In the genomic region with DNA sequence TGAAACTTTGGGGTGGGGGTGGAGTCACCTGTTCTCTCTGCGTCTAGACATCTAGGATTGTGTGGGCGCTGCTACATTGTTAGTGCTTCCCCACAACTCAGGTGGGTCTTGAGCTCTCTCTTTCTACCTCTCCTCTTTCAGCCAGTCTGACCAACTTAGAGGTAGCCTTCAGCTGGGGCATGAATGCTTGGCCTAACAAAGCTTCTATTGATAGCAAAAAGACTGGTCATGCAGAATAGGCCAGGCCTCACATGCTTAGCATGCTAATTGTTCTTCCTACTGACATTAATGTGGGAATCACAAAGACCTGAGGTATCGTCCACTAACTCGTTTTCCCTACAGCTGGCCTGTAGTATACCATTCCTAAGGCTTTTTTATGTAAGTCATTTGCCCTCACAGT, we compare ENCODE assay signal across 19 mouse cellular contexts. TPM values are rescaled to one million over a fixed set of nuclear protein-coding genes. Genes with fewer than 3 reads are reported as not detected.
DNase-seq lines count a peak whose midpoint lies in the region; ATAC-seq and TF ChIP-seq lines count a peak whose summit lies in the region.
"Had no signal": no experiment of that assay in that cellular context is flagged by ENCODE, and none has a peak within 500 bp of the region (broad histone marks: within the 10 kb centered on the region; RNA-seq: fewer than 3 reads in every experiment).

No protein-coding gene starts in this region.

- no peak for DNase-seq in neural tube, embryonic 11.5 days (ENCODE audit: low spot score)
- no peak for DNase-seq in neural tube, embryonic 10.5 days (ENCODE audit: extremely low spot score, low spot score)
- DNase-seq in midbrain, postnatal 0 days (ENCODE audit: low spot score) = peak; percentile 22
- no peak for DNase-seq in urinary bladder, postnatal 36 days (ENCODE audit: low spot score in 2 of 2)
- DNase-seq in urinary bladder, postnatal 14 days (ENCODE audit: low spot score) = no peak
- DNase-seq: adrenal gland, postnatal 10 days; cerebellum, postnatal 14 days; gastrocnemius, adult 2 months; kidney, postnatal 10 days; layer of hippocampus, adult 9-11 months; lung, adult 18-20 months; lung, postnatal 4 days; right cerebral cortex, postnatal 4 days had no signal

- H3K9me3 ChIP-seq in neural tube, embryonic 11.5 days (ENCODE audit: control insufficient read depth, low read length) = no peaks in the 10 kb centered on the region
- no peaks in the 10 kb centered on the region for H3K9me3 ChIP-seq in forebrain, embryonic 12.5 days
- no peaks in the 10 kb centered on the region for H3K9me3 ChIP-seq in hindbrain, embryonic 13.5 days
- no peaks in the 10 kb centered on the region for H3K9me3 ChIP-seq in midbrain, postnatal 0 days (ENCODE audit: low read length)
- H3K9me3 ChIP-seq: limb, embryonic 15.5 days had no signal

- no peak overlapping the region for H3K27ac ChIP-seq in neural tube, embryonic 11.5 days (ENCODE audit: low read depth, low read length)
- peak overlapping the region; percentile 21 for H3K27ac ChIP-seq in forebrain, embryonic 12.5 days
- H3K27ac ChIP-seq in hindbrain, embryonic 13.5 days = 0 out of 2 replicates have a peak overlapping the region, but pooled peaks have one; percentile 25
- no peak overlapping the region for H3K27ac ChIP-seq in midbrain, postnatal 0 days (ENCODE audit: low read depth, low read length)
- H3K27ac ChIP-seq: gastrocnemius, adult 2 months; limb, embryonic 15.5 days had no signal

- no peak overlapping the region for H3K4me3 ChIP-seq in neural tube, embryonic 11.5 days (ENCODE audit: low read depth, low read length)
- no peak overlapping the region for H3K4me3 ChIP-seq in forebrain, embryonic 12.5 days (replicated peaks)
- no peak overlapping the region for H3K4me3 ChIP-seq in hindbrain, embryonic 13.5 days
- no peak overlapping the region for H3K4me3 ChIP-seq in midbrain, postnatal 0 days (ENCODE audit: low read depth, low read length)
- H3K4me3 ChIP-seq: gastrocnemius, adult 2 months; limb, embryonic 15.5 days had no signal

- H3K27me3 ChIP-seq in neural tube, embryonic 11.5 days (ENCODE audit: control insufficient read depth, insufficient read depth, low read length) = no peaks in the 10 kb centered on the region
- no peaks in the 10 kb centered on the region for H3K27me3 ChIP-seq in forebrain, embryonic 12.5 days
- no peaks in the 10 kb centered on the region for H3K27me3 ChIP-seq in hindbrain, embryonic 13.5 days
- H3K27me3 ChIP-seq in midbrain, postnatal 0 days (ENCODE audit: insufficient read depth, low read length) = no peaks in the 10 kb centered on the region
- H3K27me3 ChIP-seq: limb, embryonic 15.5 days had no signal

- no peak for TF ChIP-seq CTCF in midbrain, postnatal 0 days (IDR thresholded peaks at IDR 0.05)

- WGBS in neural tube, embryonic 11.5 days = 68% methylated on average over 4 of the region's 4 CpGs
- WGBS in forebrain, embryonic 12.5 days = 49% methylated on average over 4 of the region's 4 CpGs
- WGBS in hindbrain, embryonic 13.5 days = 57% methylated on average over 4 of the region's 4 CpGs
- 55% methylated on average over 4 of the region's 4 CpGs for WGBS in midbrain, postnatal 0 days

- ATAC-seq in neural tube, embryonic 11.5 days (ENCODE audit: insufficient read depth, low FRiP score, low TSS enrichment) = peak; percentile 81
- peak; percentile 43 for ATAC-seq in forebrain, embryonic 12.5 days (ENCODE audit: low FRiP score)
- peak; percentile 47; the same call in 1 of the 2 replicates for ATAC-seq in hindbrain, embryonic 13.5 days (ENCODE audit: low FRiP score)
- peak; percentile 13; the same call in 1 of the 2 replicates for ATAC-seq in midbrain, postnatal 0 days (ENCODE audit: low FRiP score)
- no peak for ATAC-seq in granulocyte monocyte progenitor cell, adult 5-6 weeks (replicated peaks; ENCODE audit: poor library complexity, severe bottlenecking)
- ATAC-seq: intestine, postnatal 0 days had no signal

- no peak overlapping the region for H3K9ac ChIP-seq in neural tube, embryonic 11.5 days (ENCODE audit: low read length)
- no peak overlapping the region for H3K9ac ChIP-seq in forebrain, embryonic 12.5 days
- no peak overlapping the region for H3K9ac ChIP-seq in hindbrain, embryonic 13.5 days
- no peak overlapping the region for H3K9ac ChIP-seq in midbrain, postnatal 0 days (replicated peaks; ENCODE audit: low read length, poor library complexity, severe bottlenecking)
- H3K9ac ChIP-seq: limb, embryonic 15.5 days had no signal

- no peaks in the 10 kb centered on the region for H3K4me1 ChIP-seq in neural tube, embryonic 11.5 days (ENCODE audit: control insufficient read depth, insufficient read depth, low read length)
- peaks cover 17% of the 10 kb centered on the region for H3K4me1 ChIP-seq in forebrain, embryonic 12.5 days
- H3K4me1 ChIP-seq in hindbrain, embryonic 13.5 days (replicated peaks) = 0 out of 2 replicates have a peak, but pooled peaks cover 4% of the 10 kb centered on the region
- no peaks in the 10 kb centered on the region for H3K4me1 ChIP-seq in midbrain, postnatal 0 days (ENCODE audit: insufficient read depth, low read length)
- H3K4me1 ChIP-seq: limb, embryonic 15.5 days had no signal

- no peak overlapping the region for H3K4me2 ChIP-seq in neural tube, embryonic 11.5 days (ENCODE audit: low read depth)
- no peak overlapping the region for H3K4me2 ChIP-seq in forebrain, embryonic 12.5 days
- H3K4me2 ChIP-seq in hindbrain, embryonic 13.5 days = no peak overlapping the region
- no peak overlapping the region for H3K4me2 ChIP-seq in midbrain, postnatal 0 days (ENCODE audit: low read depth, low read length, poor library complexity, severe bottlenecking)
- H3K4me2 ChIP-seq: heart, embryonic 11.5 days; limb, embryonic 15.5 days had no signal

- H3K36me3 ChIP-seq in neural tube, embryonic 11.5 days (ENCODE audit: control insufficient read depth, insufficient read depth, low read length) = peaks cover 9% of the 10 kb centered on the region
- H3K36me3 ChIP-seq in forebrain, embryonic 12.5 days (replicated peaks) = peaks cover 81% of the 10 kb centered on the region
- H3K36me3 ChIP-seq in hindbrain, embryonic 13.5 days = peaks cover 94% of the 10 kb centered on the region
- H3K36me3 ChIP-seq in midbrain, postnatal 0 days (ENCODE audit: insufficient read depth, low read length) = peaks cover 55% of the 10 kb centered on the region

RNA-seq across cellular contexts. Expression of a gene that starts 12.7 kb away (rescaled TPM):
- polyA plus RNA-seq in neural tube, embryonic 11.5 days (2014; fragmentation: Nextera tagmentation; extraction: Ambion mirVana) = 27.6 and 32.8 TPM in 2 replicates
- 36.6 and 39.0 TPM in 2 replicates for polyA plus RNA-seq in forebrain, embryonic 12.5 days (2016; fragmentation: Nextera tagmentation; extraction: Ambion mirVana)
- 21.6 and 22.8 TPM in 2 replicates for polyA plus RNA-seq in hindbrain, embryonic 13.5 days (2015; fragmentation: Nextera tagmentation; extraction: Ambion mirVana)
- total RNA-seq in midbrain, postnatal 0 days (2014; rRNA removed) = 25.7 and 30.0 TPM in 2 replicates
- polyA plus RNA-seq in midbrain, postnatal 0 days (2015; fragmentation: Nextera tagmentation; extraction: Ambion mirVana) = 13.3 and 15.6 TPM in 2 replicates
- total RNA-seq in granulocyte monocyte progenitor cell, adult 5-6 weeks (2014; fragmentation: Nextera tagmentation) = 35.0 and 36.7 TPM in 2 replicates
- total RNA-seq in granulocyte monocyte progenitor cell, adult 5-6 weeks (2017) = 18.4 and 20.6 TPM in 2 replicates

RNA-seq across cellular contexts. Expression of a gene that starts 28.0 kb away (rescaled TPM):
- polyA plus RNA-seq in neural tube, embryonic 11.5 days (2014; fragmentation: Nextera tagmentation; extraction: Ambion mirVana) = 24.8 and 27.0 TPM in 2 replicates
- 17.2 and 25.5 TPM in 2 replicates for polyA plus RNA-seq in forebrain, embryonic 12.5 days (2016; fragmentation: Nextera tagmentation; extraction: Ambion mirVana)
- 23.2 and 24.7 TPM in 2 replicates for polyA plus RNA-seq in hindbrain, embryonic 13.5 days (2015; fragmentation: Nextera tagmentation; extraction: Ambion mirVana)
- total RNA-seq in midbrain, postnatal 0 days (2014; rRNA removed) = 55.0 and 60.7 TPM in 2 replicates
- polyA plus RNA-seq in midbrain, postnatal 0 days (2015; fragmentation: Nextera tagmentation; extraction: Ambion mirVana) = 21.0 and 24.3 TPM in 2 replicates
- 21.2 and 31.9 TPM in 2 replicates for total RNA-seq in granulocyte monocyte progenitor cell, adult 5-6 weeks (2014; fragmentation: Nextera tagmentation)
- 24.3 and 24.6 TPM in 2 replicates for total RNA-seq in granulocyte monocyte progenitor cell, adult 5-6 weeks (2017)

RNA-seq across cellular contexts. Expression of a gene that starts 39.8 kb away (rescaled TPM):
- 315 and 321 TPM in 2 replicates for polyA plus RNA-seq in neural tube, embryonic 11.5 days (2014; fragmentation: Nextera tagmentation; extraction: Ambion mirVana)
- 283 and 295 TPM in 2 replicates for polyA plus RNA-seq in forebrain, embryonic 12.5 days (2016; fragmentation: Nextera tagmentation; extraction: Ambion mirVana)
- polyA plus RNA-seq in hindbrain, embryonic 13.5 days (2015; fragmentation: Nextera tagmentation; extraction: Ambion mirVana) = 269 and 277 TPM in 2 replicates
- total RNA-seq in midbrain, postnatal 0 days (2014; rRNA removed) = 179 and 200 TPM in 2 replicates
- polyA plus RNA-seq in midbrain, postnatal 0 days (2015; fragmentation: Nextera tagmentation; extraction: Ambion mirVana) = 262 and 267 TPM in 2 replicates
- 112 and 128 TPM in 2 replicates for total RNA-seq in granulocyte monocyte progenitor cell, adult 5-6 weeks (2014; fragmentation: Nextera tagmentation)
- total RNA-seq in granulocyte monocyte progenitor cell, adult 5-6 weeks (2017) = 196 and 226 TPM in 2 replicates

RNA-seq across cellular contexts. Expression of a gene that starts 48.7 kb away (rescaled TPM):
- polyA plus RNA-seq in neural tube, embryonic 11.5 days (2014; fragmentation: Nextera tagmentation; extraction: Ambion mirVana) = 7.1 and 7.2 TPM in 2 replicates
- 8.6 and 9.2 TPM in 2 replicates for polyA plus RNA-seq in forebrain, embryonic 12.5 days (2016; fragmentation: Nextera tagmentation; extraction: Ambion mirVana)
- polyA plus RNA-seq in hindbrain, embryonic 13.5 days (2015; fragmentation: Nextera tagmentation; extraction: Ambion mirVana) = 5.4 and 5.5 TPM in 2 replicates
- total RNA-seq in midbrain, postnatal 0 days (2014; rRNA removed) = 17.5 and 25.1 TPM in 2 replicates
- 6.0 and 6.9 TPM in 2 replicates for polyA plus RNA-seq in midbrain, postnatal 0 days (2015; fragmentation: Nextera tagmentation; extraction: Ambion mirVana)
- 19.0 and 25.0 TPM in 2 replicates for total RNA-seq in granulocyte monocyte progenitor cell, adult 5-6 weeks (2014; fragmentation: Nextera tagmentation)
- total RNA-seq in granulocyte monocyte progenitor cell, adult 5-6 weeks (2017) = 17.1 and 17.9 TPM in 2 replicates

Comparison
In these comparisons a context has a peak if more than half of its experiments do, and no peak if none do; other contexts are left out.
1. H3K27ac ChIP-seq: peak in forebrain, embryonic 12.5 days (single experiment) and hindbrain, embryonic 13.5 days (single experiment); none in neural tube, embryonic 11.5 days (single experiment) and midbrain, postnatal 0 days (single experiment).